Mouse (Mus musculus): ENCODE data around the gene Mylk4.

DNA sequence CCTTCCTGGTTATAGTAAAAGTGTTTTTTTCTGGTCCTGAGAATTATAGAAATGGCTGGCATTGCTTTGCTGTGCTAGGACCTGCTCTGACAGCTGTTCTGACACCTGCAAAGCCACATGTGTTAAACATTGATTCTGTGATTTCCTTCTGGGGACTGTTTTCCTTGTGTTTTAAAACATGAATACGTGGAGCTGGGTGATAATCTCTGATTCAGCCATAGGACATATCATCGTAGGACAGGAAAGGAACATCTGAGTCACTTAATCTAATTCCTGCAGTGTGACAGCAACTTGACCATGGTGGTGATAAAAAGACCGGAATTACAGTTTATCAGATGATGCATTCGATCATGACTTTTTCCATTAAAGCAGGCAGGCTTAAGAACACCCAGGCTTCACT, 45.1 kb upstream of the Mylk4 start:
- TF ChIP-seq CTCF (IDR thresholded peaks at IDR 0.05; ENCODE audit: low read depth) = no peak
- no peak for TF ChIP-seq EP300 (IDR thresholded peaks at IDR 0.05; ENCODE audit: low read depth)
